Mouse (Mus musculus): ENCODE data around the gene Olfr893.
"Not testable (repeated sequence)": the region's sequence is repeated elsewhere in the genome, so short reads cannot be mapped to it uniquely, and the experiment has no call there.

The Olfr893 gene

DNA sequence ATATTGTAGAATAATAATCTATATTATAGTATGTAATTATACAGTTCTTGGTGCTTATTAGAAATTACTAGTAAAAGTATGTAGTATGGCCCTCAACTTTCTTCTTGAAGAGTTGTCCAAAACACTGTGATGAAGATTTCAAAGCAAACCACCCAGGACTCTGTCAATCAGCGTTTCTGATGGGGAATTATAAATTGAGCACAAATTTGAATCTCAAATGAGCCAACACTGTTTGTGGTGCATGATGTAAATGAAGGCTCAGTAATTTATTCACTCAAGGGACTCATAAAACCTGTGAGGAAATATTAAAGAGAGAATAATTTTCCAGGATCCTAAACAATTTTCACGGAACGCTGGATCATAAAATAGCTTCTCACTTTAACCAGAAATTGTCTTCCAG, at the start of gene Olfr893:
Olfr893 (plus strand) TSS at position 301 of the 400 bp plus-strand sequence.
- no peak for DNase-seq (ENCODE audit: low spot score)

DNA sequence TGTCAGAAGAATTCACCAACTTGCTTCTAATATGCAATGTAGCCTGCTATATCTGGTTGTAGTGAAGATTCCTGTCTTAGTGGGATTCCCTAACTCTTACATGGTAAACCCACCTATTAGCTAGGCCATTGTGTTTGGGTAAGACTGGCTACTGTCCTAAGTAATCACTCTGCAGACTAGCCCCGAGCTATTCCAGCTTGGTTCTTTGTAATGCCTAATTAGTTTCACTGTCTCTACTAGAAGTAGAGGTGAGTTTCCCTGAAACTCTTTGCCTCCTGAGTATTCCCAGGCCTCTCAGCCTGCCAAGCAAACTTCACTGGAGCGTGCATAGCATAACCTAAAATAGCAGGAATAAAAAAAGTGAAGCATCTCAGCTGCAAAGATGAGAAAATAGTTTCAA, 39.8 kb upstream of the Olfr893 start:
- not testable (repeated sequence) for DNase-seq (ENCODE audit: low spot score)

DNA sequence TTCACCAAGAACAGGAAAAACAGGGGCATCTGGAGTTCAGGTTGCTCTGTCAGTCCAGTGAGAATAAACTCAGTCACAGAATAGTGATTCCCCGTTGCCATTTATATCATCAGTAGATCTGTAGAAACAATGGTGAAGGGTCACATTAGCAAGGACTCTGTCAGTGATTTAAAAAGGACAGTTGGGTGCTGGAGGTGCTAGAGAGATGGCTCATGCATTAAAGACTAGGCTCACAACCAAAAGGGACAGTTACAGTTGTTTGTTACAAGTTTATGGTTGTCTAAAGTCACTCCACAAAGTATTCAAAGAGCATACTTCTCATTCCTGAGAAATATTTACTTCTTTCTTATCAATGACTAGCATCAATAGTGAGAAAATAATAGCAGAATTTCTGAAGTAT, 27.4 kb upstream of the Olfr893 start, which contains the start of gene Olfr891:
Olfr891 (minus strand) TSS at position 101 of the 400 bp plus-strand sequence.
- no peak for DNase-seq (ENCODE audit: low spot score)

DNA sequence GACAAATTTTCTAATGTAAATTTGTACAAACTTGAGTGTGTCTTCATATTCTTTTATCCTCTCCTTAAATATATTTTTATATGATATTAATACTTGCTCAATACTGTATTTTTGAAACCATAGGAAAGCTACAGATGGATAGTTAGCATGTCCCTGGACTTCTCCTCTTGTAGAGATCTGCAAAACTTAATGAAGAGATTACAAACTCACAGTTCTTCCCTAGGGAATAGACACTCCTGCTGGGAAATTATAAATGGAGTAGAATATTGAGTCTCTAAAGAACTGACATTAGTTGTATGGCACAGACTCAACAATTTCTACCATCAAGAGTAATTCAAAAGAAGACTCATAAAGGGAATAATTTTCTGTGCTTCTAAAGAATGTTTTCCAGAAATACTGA, 9.6 kb downstream of the Olfr893 start, which contains the start of gene Olfr894:
Olfr894 (plus strand) TSS at position 301 of the 400 bp plus-strand sequence.
- no peak for DNase-seq (ENCODE audit: low spot score)

DNA sequence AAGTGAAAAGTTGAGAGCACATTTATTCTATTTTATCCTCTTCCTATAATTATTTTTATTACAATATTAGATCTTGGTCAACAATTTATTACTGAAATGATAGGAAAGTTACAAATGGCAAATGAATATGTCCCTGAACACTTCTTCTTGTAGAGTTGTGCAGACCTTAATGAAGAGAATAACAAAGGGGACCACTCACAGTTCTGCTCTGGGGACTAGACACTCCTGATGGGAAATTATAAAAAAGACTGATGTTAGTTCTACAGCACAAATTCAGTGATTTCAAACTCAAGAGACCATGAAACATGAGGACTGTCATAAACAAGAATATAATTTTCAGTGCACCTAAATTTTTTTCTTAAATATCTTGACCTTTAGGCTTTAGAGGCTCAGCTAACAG, 44.3 kb downstream of the Olfr893 start, which contains the start of gene Olfr143:
Olfr143 (plus strand) TSS at position 301 of the 400 bp plus-strand sequence.
- DNase-seq (ENCODE audit: low spot score) = no peak

All from layer of hippocampus, adult 11-12 months (tissue).